Mouse (Mus musculus) cerebellum, adult 2 months (tissue): ENCODE data around the gene Mpl.

Experiments used
- CTCF ChIP-seq: fragments of 200-500 bp; IDR thresholded peaks from 2 replicates; pipeline ENCODE4 v1.5.1; 2011; ENCODE audit warnings: low read depth, mild to moderate bottlenecking, control low read depth, low read length, moderate library complexity, borderline replicate concordance; ENCODE audit not compliant: insufficient read depth
- POLR2A ChIP-seq: fragments of 200-500 bp; IDR thresholded peaks from 2 replicates; pipeline ENCODE4 v1.6.1; 2011; ENCODE audit warnings: low read length, control low read depth, borderline replicate concordance; ENCODE audit not compliant: insufficient read depth

GRCm38 (mm10) chr4:118401918-118402317 lies 55.4 kb downstream of the Mpl start:
- TF ChIP-seq CTCF (no peak), POLR2A (no peak)
